Mouse (Mus musculus) cerebellum, adult 2 months (tissue): ENCODE results near the gene Arf3. TPM values are rescaled to one million over a fixed set of nuclear protein-coding genes. Genes with fewer than 3 reads are reported as not detected.

Source experiments
- DNase-seq, 2 experiments: peaks; one replicate each; pipeline ENCODE4 v3.0.0; 2021
- H3K27ac ChIP-seq: fragments of 200-500 bp; 2 replicates; pipeline ENCODE4 v1.5.1; 2012; ENCODE audit warnings: low read length, control low read depth, inconsistent platforms; ENCODE audit not compliant: insufficient read depth
- H3K27me3 ChIP-seq: fragments of 200-500 bp; 2 replicates; pipeline ENCODE4 v1.6.1; 2012; ENCODE audit warnings: inconsistent platforms, mild to moderate bottlenecking, low read length, moderate library complexity; ENCODE audit not compliant: control insufficient read depth, insufficient read depth
- H3K4me1 ChIP-seq: fragments of 200-500 bp; 2 replicates; pipeline ENCODE4 v1.6.1; 2011; ENCODE audit warnings: low read length; ENCODE audit not compliant: control insufficient read depth, insufficient read depth
- H3K4me3 ChIP-seq: fragments of 200-500 bp; replicated peaks from 2 replicates; pipeline ENCODE3; 2011; ENCODE audit warnings: mild to moderate bottlenecking, low read depth, low read length, control low read depth; ENCODE audit not compliant: insufficient read depth
- CTCF ChIP-seq: fragments of 200-500 bp; IDR thresholded peaks from 2 replicates; pipeline ENCODE4 v1.5.1; 2011; ENCODE audit warnings: low read depth, mild to moderate bottlenecking, control low read depth, low read length, moderate library complexity, borderline replicate concordance; ENCODE audit not compliant: insufficient read depth
- POLR2A ChIP-seq: fragments of 200-500 bp; IDR thresholded peaks from 2 replicates; pipeline ENCODE4 v1.6.1; 2011; ENCODE audit warnings: low read length, control low read depth, borderline replicate concordance; ENCODE audit not compliant: insufficient read depth
- WGBS: fragments of 180-500 bp; shearing (Covaris S2); methylation state at CpG from one replicate; pipeline ENCODE4 v1.1.7; 2018; 5-methylcytosine and 5-hydroxymethylcytosine counted together
- polyA plus RNA-seq: library from polyadenylated mRNA; depleted of rRNA; stranded (reverse); fragments of >200 nt; gene quantifications from 2 replicates; pipeline ENCODE4 v1.2.3, GENCODE M21; 2012; rRNA removed

Arf3 gene
- polyA plus RNA-seq, 1 experiment = 210 TPM

DNA sequence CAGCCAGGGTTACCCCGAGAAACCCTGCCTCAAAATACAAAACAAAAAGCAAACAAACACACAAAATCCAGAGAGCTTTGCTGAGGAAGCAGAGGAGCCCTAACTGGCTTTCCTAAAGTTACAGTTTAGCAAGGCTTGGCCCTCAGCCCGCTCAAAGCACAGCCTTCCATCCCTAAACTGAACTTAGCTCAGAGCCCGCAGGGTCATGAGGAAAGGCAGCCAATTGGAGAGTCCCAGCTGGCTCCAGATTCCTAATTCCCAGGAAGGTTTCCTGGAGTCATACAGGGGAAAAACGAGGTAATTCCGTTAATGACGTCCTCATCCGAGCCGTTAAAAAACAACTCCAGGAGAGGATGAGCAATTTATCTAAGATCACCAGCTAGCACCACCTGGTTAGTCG is 67.3 kb downstream of the Arf3 start:
- H3K27me3 ChIP-seq = no peaks in the 10 kb centered on the region
- TF ChIP-seq POLR2A (no peak), CTCF (no peak)
- no peak for DNase-seq
- 28% methylated on average over 9 of the region's 9 CpGs for WGBS
- H3K4me3 ChIP-seq = no peak overlapping the region
- no peaks in the 10 kb centered on the region for H3K4me1 ChIP-seq
- H3K27ac ChIP-seq = no peak overlapping the region

DNA sequence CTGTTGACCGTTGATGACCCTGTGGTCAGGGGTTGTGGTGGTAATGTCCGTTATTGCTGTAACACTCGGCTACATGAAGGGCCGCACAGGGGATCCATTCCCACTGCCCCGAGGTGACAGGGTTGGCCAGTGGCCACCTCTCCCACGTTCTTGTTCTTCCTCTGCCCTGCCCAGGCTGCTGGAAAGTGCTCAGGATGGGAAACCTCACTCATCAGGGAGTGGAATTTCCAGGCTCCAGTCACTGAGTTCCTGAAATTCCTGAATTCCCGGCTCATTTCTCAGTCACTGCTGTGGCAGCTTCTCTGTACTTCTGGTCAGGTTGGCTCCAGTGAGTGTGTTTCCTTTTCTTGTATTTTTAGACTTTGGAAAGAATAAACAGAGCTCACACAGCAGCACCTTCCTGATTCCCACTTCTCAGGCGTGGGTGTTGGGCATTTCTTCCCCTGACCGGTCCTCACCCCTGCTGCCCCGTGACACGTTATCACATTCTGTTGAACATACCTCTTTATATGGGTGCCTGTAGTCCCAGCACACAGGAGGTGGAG is 70.8 kb downstream of the Arf3 start:
- Histone ChIP-seq H3K27me3 (no peaks in the 10 kb centered on the region), H3K4me1 (no peaks in the 10 kb centered on the region), H3K4me3 (no peak overlapping the region), H3K27ac (no peak overlapping the region)
- DNase-seq = no peak
- WGBS = 58% methylated on average over 11 of the region's 11 CpGs
- TF ChIP-seq CTCF = no peak
- TF ChIP-seq POLR2A = no peak

DNA sequence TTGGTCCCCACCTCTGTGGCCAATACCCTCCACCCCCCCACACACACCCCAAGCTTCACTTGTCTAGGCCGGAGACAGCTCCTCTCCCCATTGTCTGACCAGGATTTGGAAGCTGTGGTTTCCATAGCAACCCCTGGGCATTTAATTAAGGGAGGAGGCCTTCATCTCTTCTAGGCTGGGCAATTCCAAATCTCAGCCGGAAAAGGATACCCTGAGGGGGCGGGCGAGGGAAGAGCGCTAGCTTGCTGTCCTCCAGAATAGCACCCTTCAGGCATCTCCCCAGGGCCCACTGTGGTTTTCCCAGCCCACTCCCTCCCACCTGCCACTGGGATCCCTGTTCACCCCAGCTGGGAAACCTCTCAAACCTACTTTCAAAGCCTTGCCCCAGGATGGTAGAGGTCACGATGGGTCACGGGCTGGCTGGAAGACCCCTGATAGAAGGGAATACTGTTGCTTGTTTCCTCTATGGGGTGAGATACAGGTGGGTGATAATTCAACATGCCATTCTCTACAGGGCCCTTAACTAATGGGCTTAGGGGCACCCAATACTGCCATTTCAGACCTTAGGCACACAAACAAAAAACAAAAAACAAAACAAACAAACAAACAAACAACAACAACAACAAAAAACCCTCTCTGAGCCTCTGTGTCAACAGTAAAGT is 71.4 kb downstream of the Arf3 start:
- Histone ChIP-seq H3K4me3 (no peak overlapping the region), H3K27ac (no peak overlapping the region), H3K4me1 (no peaks in the 10 kb centered on the region), H3K27me3 (no peaks in the 10 kb centered on the region)
- 60% methylated on average over 7 of the region's 7 CpGs for WGBS
- no peak for DNase-seq
- TF ChIP-seq CTCF = no peak
- TF ChIP-seq POLR2A = no peak

DNA sequence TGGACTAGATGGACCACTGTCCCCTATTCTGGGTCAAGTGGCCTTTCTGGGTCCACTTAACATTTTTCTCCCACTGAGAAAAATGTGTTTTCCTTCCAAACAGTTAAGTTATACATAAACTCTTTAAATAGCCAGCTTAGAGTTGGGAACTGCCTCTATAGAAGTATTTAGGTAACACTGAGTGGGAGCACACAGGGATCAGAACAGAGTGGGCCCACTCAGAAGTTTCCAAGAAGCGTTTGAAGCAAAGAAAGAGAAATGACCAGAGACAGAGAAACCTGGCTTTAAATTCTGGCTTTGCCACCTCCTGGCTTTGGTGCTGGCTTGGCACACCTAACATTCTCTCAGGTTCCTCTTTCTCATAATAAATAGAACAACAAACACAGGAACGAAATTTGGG is 73.3 kb downstream of the Arf3 start:
- Histone ChIP-seq H3K27ac (no peak overlapping the region), H3K4me1 (no peaks in the 10 kb centered on the region), H3K27me3 (no peaks in the 10 kb centered on the region), H3K4me3 (no peak overlapping the region)
- no peak for DNase-seq
- 73% methylated on average over 2 of the region's 2 CpGs for WGBS
- TF ChIP-seq POLR2A (no peak), CTCF (no peak)

Other genes starting within 250 kb of the Arf3 start
- 60.7 and 62.4 TPM in 2 replicates for gene Kansl2, start 228.9 kb downstream of the Arf3 start, polyA plus RNA-seq
- gene Ccnt1, start 192.3 kb downstream of the Arf3 start, polyA plus RNA-seq = 24.1 and 24.2 TPM in 2 replicates
- not detected in 2 replicates for gene 4930415O20Rik, start 192.2 kb downstream of the Arf3 start, polyA plus RNA-seq
- 31.1 and 31.3 TPM in 2 replicates for gene Adcy6, start 153.1 kb downstream of the Arf3 start, polyA plus RNA-seq
- gene Cacnb3, start 132.4 kb downstream of the Arf3 start, polyA plus RNA-seq = 65.4 and 69.7 TPM in 2 replicates
- 69.4 and 71.7 TPM in 2 replicates for gene Ddx23, start 100.3 kb downstream of the Arf3 start, polyA plus RNA-seq
- 42.4 and 47.4 TPM in 2 replicates for gene Rnd1, start 85.8 kb downstream of the Arf3 start, polyA plus RNA-seq
- gene Ccdc65, start 55.0 kb downstream of the Arf3 start, polyA plus RNA-seq = 4.8 TPM in 2 replicates
- gene Fkbp11, start 35.0 kb downstream of the Arf3 start, polyA plus RNA-seq = 4.1 and 4.7 TPM in 2 replicates
- gene Wnt10b, start 14.9 kb upstream of the Arf3 start, polyA plus RNA-seq = 0.15 and 0.22 TPM in 2 replicates
- not detected in 2 replicates for gene Wnt1, start 26.6 kb upstream of the Arf3 start, polyA plus RNA-seq
- gene Ddn, start 46.3 kb upstream of the Arf3 start, polyA plus RNA-seq = 1.0 and 1.3 TPM in 2 replicates
- gene Prkag1, start 68.3 kb upstream of the Arf3 start, polyA plus RNA-seq = 90.3 and 93.6 TPM in 2 replicates
- gene Kmt2d, start 108.0 kb upstream of the Arf3 start, polyA plus RNA-seq = 49.9 and 52.6 TPM in 2 replicates
- gene Rhebl1, start 131.3 kb upstream of the Arf3 start, polyA plus RNA-seq = 18.7 and 19.8 TPM in 2 replicates
- gene Dhh, start 135.3 kb upstream of the Arf3 start, polyA plus RNA-seq = 0.07 and 0.10 TPM in 2 replicates
- 37.5 and 39.7 TPM in 2 replicates for gene Lmbr1l, start 155.0 kb upstream of the Arf3 start, polyA plus RNA-seq
- gene Tuba1b, start 171.4 kb upstream of the Arf3 start, polyA plus RNA-seq = 1,352 and 1,359 TPM in 2 replicates
- gene Gm49450, start 190.3 kb upstream of the Arf3 start, polyA plus RNA-seq = 0.75 and 2.6 TPM in 2 replicates
- gene Tuba1a, start 190.5 kb upstream of the Arf3 start, polyA plus RNA-seq = 1,294 and 1,344 TPM in 2 replicates